Mouse (Mus musculus) brain, embryonic 14.5 days (tissue): ENCODE data around the gene Dnajb12.

Experiments used
- CTCF ChIP-seq: fragments of 200-500 bp; IDR thresholded peaks from 2 replicates; pipeline ENCODE4 v1.5.1; 2012; ENCODE audit warnings: inconsistent platforms, mild to moderate bottlenecking, moderate library complexity, borderline replicate concordance; ENCODE audit not compliant: insufficient read depth, insufficient read length; ENCODE audit errors: extremely low read depth
- POLR2A ChIP-seq: fragments of 200-500 bp; IDR thresholded peaks from 2 replicates; pipeline ENCODE4 v1.6.1; 2012; ENCODE audit warnings: mild to moderate bottlenecking, inconsistent platforms, borderline replicate concordance; ENCODE audit not compliant: poor library complexity, insufficient read depth, insufficient read length, severe bottlenecking; ENCODE audit errors: extremely low read depth

DNA sequence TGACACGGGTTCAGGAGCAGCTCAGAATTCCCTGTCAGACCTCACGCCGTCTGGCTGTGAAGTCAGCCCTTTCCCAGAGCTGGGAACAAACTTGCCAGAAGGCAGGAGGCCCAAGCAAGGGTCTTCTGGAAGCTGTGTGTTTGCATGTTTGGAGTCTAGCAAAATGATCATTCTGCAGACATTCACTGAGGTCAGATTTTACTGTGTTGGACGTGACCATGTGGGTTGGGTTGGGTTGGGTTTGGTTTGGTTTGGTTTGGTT lies 20.7 kb downstream of the Dnajb12 start:
- no peak for TF ChIP-seq CTCF
- TF ChIP-seq POLR2A, result no peak
